Mouse (Mus musculus) kidney, embryonic 14.5 days (tissue): ENCODE data around the gene Pcca. TPM values are rescaled to one million over a fixed set of nuclear protein-coding genes. Genes with fewer than 3 reads are reported as not detected.

Experiments used
- ATAC-seq: fragments of 200-750 bp; cut with Nextera tagmentation; 2 replicates; pipeline ENCODE4 v1.8.0; 2017; ENCODE audit warnings: moderate number of reproducible peaks, mild to moderate bottlenecking, moderate TSS enrichment, moderate library complexity; ENCODE audit not compliant: low FRiP score, low TSS enrichment
- H3K27ac ChIP-seq: fragments of 300-500 bp; sonication (generic); 2 replicates; pipeline ENCODE4 v1.5.1; 2014; ENCODE audit warnings: low read depth, mild to moderate bottlenecking, low read length, moderate library complexity, mixed read lengths
- H3K27me3 ChIP-seq: fragments of 300-500 bp; sonication (generic); 2 replicates; pipeline ENCODE4 v1.6.1; 2014; ENCODE audit warnings: mild to moderate bottlenecking, low read length; ENCODE audit not compliant: control insufficient read depth, insufficient read depth
- H3K36me3 ChIP-seq: fragments of 300-500 bp; sonication (generic); 2 replicates; pipeline ENCODE4 v1.6.1; 2014; ENCODE audit warnings: low read length, mixed read lengths; ENCODE audit not compliant: control insufficient read depth, insufficient read depth
- H3K4me1 ChIP-seq: fragments of 300-500 bp; sonication (generic); 2 replicates; pipeline ENCODE4 v1.6.1; 2014; ENCODE audit warnings: low read length, mixed read lengths; ENCODE audit not compliant: control insufficient read depth, insufficient read depth
- H3K4me2 ChIP-seq: fragments of 300-500 bp; sonication (generic); replicated peaks from 2 replicates; pipeline ENCODE4 v1.6.1; 2014; ENCODE audit warnings: low read depth, mild to moderate bottlenecking, low read length
- H3K4me3 ChIP-seq: fragments of 300-500 bp; sonication (generic); 2 replicates; pipeline ENCODE4 v1.5.1; 2014; ENCODE audit warnings: mild to moderate bottlenecking, low read length
- H3K9ac ChIP-seq: fragments of 300-500 bp; sonication (generic); 2 replicates; pipeline ENCODE4 v1.6.1; 2014; ENCODE audit warnings: low read depth, mild to moderate bottlenecking, low read length, moderate library complexity
- H3K9me3 ChIP-seq: fragments of 300-500 bp; sonication (generic); 2 replicates; pipeline ENCODE4 v1.6.1; 2016; ENCODE audit warnings: low read length; ENCODE audit not compliant: control insufficient read depth
- WGBS: fragments of 180-500 bp; shearing (Covaris S2); extraction: QIAGEN DNeasy Blood & Tissue Kit; methylation state at CpG from one replicate; pipeline ENCODE4 v1.1.7; 2014; 5-methylcytosine and 5-hydroxymethylcytosine counted together
- polyA plus RNA-seq: library from polyadenylated mRNA; unstranded; fragments of >200 nt; fragmentation: Nextera tagmentation; extraction: Ambion mirVana; gene quantifications from 2 replicates; pipeline ENCODE4 v1.2.1, GENCODE M21; 2014

Gene Pcca
- polyA plus RNA-seq, 1 experiment from 2014 or later: 20.5 TPM

DNA sequence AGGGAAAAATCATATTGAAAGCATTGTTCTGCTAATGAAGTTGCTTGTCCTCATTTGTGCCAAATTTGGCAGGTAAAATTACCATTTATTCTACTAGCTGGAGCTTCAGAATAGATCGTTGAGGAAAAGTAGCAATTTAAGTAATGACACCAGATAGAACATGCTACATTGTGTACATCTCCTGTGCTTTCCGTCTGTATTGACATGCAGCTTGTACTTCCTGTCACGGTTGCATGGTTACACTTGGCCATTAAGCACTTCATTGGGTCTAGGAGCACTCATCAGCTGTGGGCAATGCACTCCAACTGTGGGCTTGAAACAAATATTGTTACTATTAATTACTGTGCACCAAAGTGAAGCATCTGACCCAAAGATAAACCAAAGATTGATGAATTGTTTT lies 225.8 kb downstream of the Pcca start:
- ATAC-seq: no peak
- WGBS: 57% methylated on average over 3 of the region's 3 CpGs
- H3K4me2 ChIP-seq: no peak overlapping the region
- no peak overlapping the region for H3K27ac ChIP-seq
- H3K27me3 ChIP-seq: no peaks in the 10 kb centered on the region
- H3K9ac ChIP-seq: no peak overlapping the region
- no peaks in the 10 kb centered on the region for H3K4me1 ChIP-seq
- no peak overlapping the region for H3K4me3 ChIP-seq
- no peaks in the 10 kb centered on the region for H3K36me3 ChIP-seq
- no peaks in the 10 kb centered on the region for H3K9me3 ChIP-seq

DNA sequence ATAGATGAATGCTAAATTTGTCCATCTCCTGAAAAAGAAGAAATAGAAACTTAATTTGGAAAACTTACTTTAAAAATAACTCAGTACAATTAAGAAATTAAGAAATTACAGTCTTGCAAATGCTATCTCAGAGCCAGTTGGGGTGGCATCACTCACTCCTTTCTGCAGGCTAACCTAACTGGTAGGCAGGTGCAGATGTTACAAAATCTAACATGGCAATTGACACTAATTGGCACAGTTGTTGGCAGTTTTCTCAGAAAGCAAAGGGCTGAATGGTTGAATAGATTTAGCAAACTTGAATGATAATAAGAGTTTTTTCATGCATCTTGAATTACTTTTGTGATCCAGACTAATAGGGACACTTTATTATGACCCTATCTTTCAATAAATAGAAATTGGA lies 226.7 kb downstream of the Pcca start:
- no peak overlapping the region for H3K9ac ChIP-seq
- ATAC-seq: no peak
- H3K27me3 ChIP-seq: no peaks in the 10 kb centered on the region
- no peak overlapping the region for H3K4me2 ChIP-seq
- H3K4me3 ChIP-seq: no peak overlapping the region
- H3K4me1 ChIP-seq: no peaks in the 10 kb centered on the region
- H3K9me3 ChIP-seq: no peaks in the 10 kb centered on the region
- no peaks in the 10 kb centered on the region for H3K36me3 ChIP-seq
- no peak overlapping the region for H3K27ac ChIP-seq

DNA sequence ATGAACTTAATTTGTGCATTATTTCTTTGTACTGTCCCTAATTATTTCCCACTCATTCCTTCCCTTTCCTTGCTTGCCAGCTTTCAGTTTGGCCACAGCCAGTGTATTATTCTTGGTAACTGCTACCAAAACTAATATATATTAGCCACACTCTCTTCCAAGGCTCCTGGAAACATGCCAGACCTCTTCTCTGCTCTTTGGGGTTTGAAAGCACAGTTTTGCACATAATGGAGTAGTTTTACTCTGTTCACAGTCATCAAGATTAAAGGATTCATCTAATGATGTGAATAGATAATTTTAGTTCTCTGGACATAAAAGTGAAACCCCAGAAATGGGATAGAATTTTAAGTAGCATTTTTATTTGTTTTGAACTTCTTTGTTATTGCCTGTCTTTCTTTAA lies 228.5 kb downstream of the Pcca start:
- Histone ChIP-seq H3K9me3 (no peaks in the 10 kb centered on the region), H3K36me3 (no peaks in the 10 kb centered on the region), H3K4me2 (no peak overlapping the region), H3K4me1 (no peaks in the 10 kb centered on the region), H3K4me3 (no peak overlapping the region), H3K27ac (no peak overlapping the region), H3K27me3 (no peaks in the 10 kb centered on the region), H3K9ac (no peak overlapping the region)
- no peak for ATAC-seq

DNA sequence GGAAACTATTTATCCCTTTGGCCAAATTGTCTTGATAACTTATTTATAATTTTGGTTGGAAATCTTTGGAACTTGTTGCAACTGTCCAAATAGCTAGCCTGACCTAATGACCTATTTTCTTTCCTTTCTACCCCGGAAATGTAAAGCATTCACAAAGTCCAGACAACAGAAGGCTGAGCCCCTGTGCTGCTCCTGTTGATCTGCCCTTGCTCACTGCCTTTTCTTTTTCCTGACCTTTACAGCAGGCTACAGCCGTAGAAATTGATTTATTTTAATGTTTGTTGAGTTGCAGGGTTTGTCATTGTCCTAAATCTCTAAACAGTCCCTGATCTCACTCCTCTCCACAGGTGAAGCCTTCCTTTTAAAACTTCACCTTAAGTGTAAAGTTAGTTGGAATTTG lies 231.8 kb downstream of the Pcca start:
- H3K9ac ChIP-seq: no peak overlapping the region
- WGBS: 63% methylated on average over 2 of the region's 2 CpGs
- no peaks in the 10 kb centered on the region for H3K36me3 ChIP-seq
- no peak overlapping the region for H3K4me2 ChIP-seq
- ATAC-seq: no peak
- no peaks in the 10 kb centered on the region for H3K27me3 ChIP-seq
- H3K4me1 ChIP-seq: no peaks in the 10 kb centered on the region
- H3K4me3 ChIP-seq: no peak overlapping the region
- no peak overlapping the region for H3K27ac ChIP-seq
- H3K9me3 ChIP-seq: no peaks in the 10 kb centered on the region

DNA sequence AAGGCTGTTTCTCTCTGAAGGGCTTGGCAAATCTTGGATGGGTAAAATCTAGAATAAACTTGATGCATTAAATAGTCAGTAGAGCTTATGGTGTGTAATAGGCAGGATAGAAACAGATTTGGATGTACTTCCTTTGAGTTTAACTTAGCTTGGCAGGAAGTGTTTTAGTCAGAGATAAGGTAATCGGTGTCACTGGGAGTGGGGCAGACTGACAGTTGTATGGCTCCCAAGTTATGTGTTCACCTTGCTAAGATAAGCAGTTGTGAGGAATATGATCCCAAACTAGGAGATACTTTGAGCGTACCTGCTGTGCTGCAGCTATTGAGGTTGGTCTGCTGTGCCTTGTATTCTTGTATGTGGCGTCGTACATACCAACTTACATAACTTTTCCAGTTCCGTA lies 232.3 kb downstream of the Pcca start:
- no peak overlapping the region for H3K4me2 ChIP-seq

DNA sequence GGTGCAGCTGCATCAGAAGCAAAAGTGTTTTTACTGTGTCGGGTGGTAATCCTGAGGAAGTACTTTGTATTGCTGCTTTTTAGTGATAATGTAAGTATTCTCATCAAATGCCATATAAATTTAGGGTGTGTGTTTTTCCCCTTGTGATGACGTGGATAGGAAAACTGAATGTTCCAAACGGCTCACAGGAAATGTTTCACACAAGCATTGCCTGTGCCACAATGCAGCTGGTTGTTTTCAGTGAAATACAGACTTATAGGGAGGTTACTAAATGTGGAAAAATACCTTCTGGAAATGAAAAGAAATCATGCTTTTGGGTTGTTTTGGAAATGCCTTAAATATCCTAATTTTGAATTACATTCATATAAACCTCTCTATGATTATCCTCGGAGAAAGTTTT lies 250.6 kb downstream of the Pcca start:
- H3K4me3 ChIP-seq: no peak overlapping the region
- ATAC-seq: no peak
- H3K4me2 ChIP-seq: no peak overlapping the region
- 72% methylated on average over 4 of the region's 4 CpGs for WGBS
- H3K27ac ChIP-seq: no peak overlapping the region
- no peaks in the 10 kb centered on the region for H3K9me3 ChIP-seq
- H3K9ac ChIP-seq: no peak overlapping the region
- H3K4me1 ChIP-seq: no peaks in the 10 kb centered on the region
- no peaks in the 10 kb centered on the region for H3K36me3 ChIP-seq
- H3K27me3 ChIP-seq: no peaks in the 10 kb centered on the region

More for the DNA sequence above, 232.3 kb downstream of the Pcca start:
- WGBS: 94% methylated on average over 5 of the region's 5 CpGs
- H3K27ac ChIP-seq: no peak overlapping the region
- H3K9me3 ChIP-seq: no peaks in the 10 kb centered on the region
- no peaks in the 10 kb centered on the region for H3K4me1 ChIP-seq
- H3K4me3 ChIP-seq: no peak overlapping the region
- no peaks in the 10 kb centered on the region for H3K27me3 ChIP-seq
- H3K36me3 ChIP-seq: no peaks in the 10 kb centered on the region
- ATAC-seq: no peak
- no peak overlapping the region for H3K9ac ChIP-seq

DNA sequence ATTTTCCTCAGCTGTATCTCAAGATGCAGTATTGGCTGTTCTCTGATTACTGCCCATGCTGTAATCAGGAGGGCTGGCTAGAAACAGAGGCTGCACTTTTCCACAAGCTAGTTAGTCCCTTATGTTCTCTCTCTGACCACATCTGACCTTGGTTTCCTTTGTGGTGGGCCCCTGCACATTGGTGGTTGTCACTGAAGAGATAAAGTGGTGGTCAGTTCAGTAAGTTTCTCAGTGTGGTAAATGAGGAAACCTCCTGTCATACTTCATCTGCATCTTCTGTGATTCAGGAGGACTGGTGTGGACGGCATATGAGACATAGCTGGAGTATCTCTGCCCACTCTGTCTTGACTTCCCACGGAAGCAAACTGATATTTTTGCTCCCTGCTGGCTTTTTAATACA lies 254.1 kb downstream of the Pcca start:
- Histone ChIP-seq H3K27me3 (no peaks in the 10 kb centered on the region), H3K36me3 (no peaks in the 10 kb centered on the region), H3K4me1 (no peaks in the 10 kb centered on the region), H3K27ac (no peak overlapping the region), H3K4me2 (no peak overlapping the region), H3K9ac (no peak overlapping the region), H3K9me3 (no peaks in the 10 kb centered on the region), H3K4me3 (no peak overlapping the region)
- 74% methylated on average over 2 of the region's 2 CpGs for WGBS
- no peak for ATAC-seq

DNA sequence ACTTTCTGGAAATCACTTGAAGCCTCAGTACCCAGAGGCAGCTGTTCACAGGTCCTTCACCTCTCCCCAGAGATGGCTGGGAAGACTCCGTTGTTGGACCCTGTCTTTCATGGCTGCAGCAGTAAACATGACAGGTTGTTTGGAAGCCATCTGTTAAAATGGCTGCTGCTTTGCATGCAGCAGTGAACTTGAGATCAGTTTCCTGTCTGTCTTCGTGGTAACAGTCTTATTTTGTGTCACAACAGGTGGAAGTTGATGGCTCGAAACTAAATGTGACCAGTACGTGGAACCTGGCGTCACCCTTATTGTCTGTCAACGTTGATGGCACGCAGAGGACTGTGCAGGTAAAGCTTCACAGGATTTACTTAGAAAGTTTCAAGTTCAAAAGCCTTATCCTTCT lies 256.0 kb downstream of the Pcca start:
- no peak overlapping the region for H3K9ac ChIP-seq
- WGBS: 63% methylated on average over 7 of the region's 7 CpGs
- H3K4me2 ChIP-seq: no peak overlapping the region
- no peak overlapping the region for H3K4me3 ChIP-seq
- no peaks in the 10 kb centered on the region for H3K4me1 ChIP-seq
- no peaks in the 10 kb centered on the region for H3K27me3 ChIP-seq
- H3K27ac ChIP-seq: no peak overlapping the region
- H3K36me3 ChIP-seq: no peaks in the 10 kb centered on the region
- no peaks in the 10 kb centered on the region for H3K9me3 ChIP-seq
- ATAC-seq: no peak

DNA sequence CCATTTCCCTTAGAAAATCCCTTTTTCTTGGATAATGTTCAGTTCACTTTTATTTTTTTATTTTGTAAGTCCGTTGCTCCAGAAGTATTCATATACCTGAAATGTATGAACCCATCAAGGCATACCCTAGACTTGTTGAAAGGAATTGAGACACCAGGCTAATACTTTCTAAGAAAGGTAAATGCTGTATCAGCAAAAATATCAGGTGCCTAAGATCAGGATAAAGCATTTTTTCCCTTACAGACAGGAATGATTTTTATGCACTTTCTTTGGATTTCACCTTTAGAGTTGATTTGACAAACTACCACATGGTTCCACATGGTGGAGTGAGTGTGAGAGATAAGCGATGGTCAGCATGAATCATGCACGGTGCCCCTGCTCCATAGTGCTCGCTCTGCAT lies 259.2 kb downstream of the Pcca start:
- H3K9me3 ChIP-seq: no peaks in the 10 kb centered on the region
- no peaks in the 10 kb centered on the region for H3K27me3 ChIP-seq

DNA sequence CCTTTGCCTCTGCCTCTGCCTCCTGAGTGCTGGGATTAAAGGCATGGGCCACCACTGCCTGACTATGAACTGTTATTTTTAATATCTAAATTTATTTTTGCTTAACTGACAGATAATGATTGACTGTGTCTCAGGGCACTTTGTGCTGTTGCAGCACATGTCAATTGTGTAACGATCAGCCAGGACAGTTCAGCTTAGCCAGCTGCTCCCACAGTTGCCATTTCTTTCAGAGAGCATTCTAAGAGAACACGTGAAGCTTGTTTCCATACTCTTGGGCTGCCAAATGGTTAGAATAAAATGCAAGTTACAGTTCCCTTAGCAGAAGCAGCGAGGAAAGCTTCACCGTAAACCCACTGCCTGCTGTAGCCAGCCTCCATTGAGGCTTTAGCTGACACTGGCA lies 266.2 kb downstream of the Pcca start:
- H3K27me3 ChIP-seq: no peaks in the 10 kb centered on the region
- no peak for ATAC-seq
- no peak overlapping the region for H3K9ac ChIP-seq
- 83% methylated on average over 4 of the region's 4 CpGs for WGBS
- no peaks in the 10 kb centered on the region for H3K4me1 ChIP-seq
- H3K4me2 ChIP-seq: no peak overlapping the region
- no peak overlapping the region for H3K4me3 ChIP-seq
- H3K36me3 ChIP-seq: no peaks in the 10 kb centered on the region
- no peak overlapping the region for H3K27ac ChIP-seq
- H3K9me3 ChIP-seq: no peaks in the 10 kb centered on the region

More for the DNA sequence above, 259.2 kb downstream of the Pcca start:
- H3K4me2 ChIP-seq: no peak overlapping the region
- H3K9ac ChIP-seq: no peak overlapping the region
- WGBS: 88% methylated on average over 4 of the region's 4 CpGs
- no peaks in the 10 kb centered on the region for H3K4me1 ChIP-seq
- ATAC-seq: no peak
- H3K4me3 ChIP-seq: no peak overlapping the region
- no peak overlapping the region for H3K27ac ChIP-seq
- no peaks in the 10 kb centered on the region for H3K36me3 ChIP-seq
